Comparison of ENCODE assay signal across 8 mouse cellular contexts in genomic region chr10:102878010-102878409, GRCm38 (mm10).
A peak's percentile ranks its signal among the peaks of the same experiment; 100 is the strongest.
DNase-seq lines count a peak whose midpoint lies in the region; ATAC-seq lines count a peak whose summit lies in the region.

No protein-coding gene starts in this region.

- no peak overlapping the region for H3K27ac ChIP-seq in forebrain, embryonic 11.5 days (ENCODE audit: low read depth, low read length)
- H3K27ac ChIP-seq in intestine, embryonic 14.5 days (ENCODE audit: low read depth): no peak overlapping the region
- H3K27ac ChIP-seq in neural tube, embryonic 11.5 days (ENCODE audit: low read depth, low read length): no peak overlapping the region

- peak; percentile 31 to 35 for DNase-seq in cerebellum, postnatal 25 days
- DNase-seq in cerebellum, adult 11 months: no peak
- peak; percentile 23 for DNase-seq in MN1 (ENCODE audit: low spot score)
- DNase-seq in forebrain, embryonic 11.5 days (ENCODE audit: low spot score): peak; percentile 57
- DNase-seq in intestine, embryonic 14.5 days (ENCODE audit: low spot score): peak; percentile 66
- DNase-seq in left cerebral cortex, postnatal 25 days (ENCODE audit: low spot score in 2 of 2): peak; percentile 17 to 44
- DNase-seq in neural tube, embryonic 11.5 days (ENCODE audit: low spot score): peak; percentile 35
- no peak for DNase-seq in spleen, adult 18-20 months

- ATAC-seq in forebrain, embryonic 11.5 days (replicated peaks; ENCODE audit: low FRiP score): peak; percentile 75
- no peak for ATAC-seq in intestine, embryonic 14.5 days (replicated peaks; ENCODE audit: low FRiP score, low TSS enrichment, low read depth)
- peak; percentile 48; the same call in 1 of the 2 replicates for ATAC-seq in neural tube, embryonic 11.5 days (ENCODE audit: insufficient read depth, low FRiP score, low TSS enrichment)

- H3K4me3 ChIP-seq in forebrain, embryonic 11.5 days (ENCODE audit: low read depth, low read length): no peak overlapping the region
- no peak overlapping the region for H3K4me3 ChIP-seq in intestine, embryonic 14.5 days (ENCODE audit: low read depth, low read length)
- no peak overlapping the region for H3K4me3 ChIP-seq in neural tube, embryonic 11.5 days (ENCODE audit: low read depth, low read length)

- WGBS in forebrain, embryonic 11.5 days: 37% methylated on average over 11 of the region's 11 CpGs
- WGBS in intestine, embryonic 14.5 days: 32% methylated on average over 11 of the region's 11 CpGs
- 35% methylated on average over 11 of the region's 11 CpGs for WGBS in neural tube, embryonic 11.5 days

- H3K9ac ChIP-seq in forebrain, embryonic 11.5 days (ENCODE audit: low read length): no peak overlapping the region
- H3K9ac ChIP-seq in intestine, embryonic 14.5 days (ENCODE audit: low read length): no peak overlapping the region
- no peak overlapping the region for H3K9ac ChIP-seq in neural tube, embryonic 11.5 days (ENCODE audit: low read length)

- H3K4me1 ChIP-seq in forebrain, embryonic 11.5 days (replicated peaks; ENCODE audit: control insufficient read depth, insufficient read depth, low read length): 0 out of 2 replicates have a peak, but pooled peaks cover 2% of the 10 kb centered on the region
- H3K4me1 ChIP-seq in intestine, embryonic 14.5 days (replicated peaks; ENCODE audit: control insufficient read depth, insufficient read depth, low read length): no peaks in the 10 kb centered on the region
- no peaks in the 10 kb centered on the region for H3K4me1 ChIP-seq in neural tube, embryonic 11.5 days (ENCODE audit: control insufficient read depth, insufficient read depth, low read length)

- no peaks in the 10 kb centered on the region for H3K27me3 ChIP-seq in forebrain, embryonic 11.5 days (ENCODE audit: control insufficient read depth, insufficient read depth, low read length)
- no peaks in the 10 kb centered on the region for H3K27me3 ChIP-seq in intestine, embryonic 14.5 days (replicated peaks; ENCODE audit: control insufficient read depth, insufficient read depth, low read length)
- no peaks in the 10 kb centered on the region for H3K27me3 ChIP-seq in neural tube, embryonic 11.5 days (ENCODE audit: control insufficient read depth, insufficient read depth, low read length)

- H3K9me3 ChIP-seq in forebrain, embryonic 11.5 days (ENCODE audit: control insufficient read depth, low read length): no peaks in the 10 kb centered on the region
- no peaks in the 10 kb centered on the region for H3K9me3 ChIP-seq in intestine, embryonic 14.5 days (ENCODE audit: control insufficient read depth, low read length)
- H3K9me3 ChIP-seq in neural tube, embryonic 11.5 days (ENCODE audit: control insufficient read depth, low read length): no peaks in the 10 kb centered on the region

- intact Hi-C loops in left cerebral cortex, postnatal 25 days (cut with DNase I): loop anchor here (5.0 kb wide), 1 partner anchor 426 kb away; no protein-coding TSS in a partner anchor

- H3K36me3 ChIP-seq in forebrain, embryonic 11.5 days (ENCODE audit: control insufficient read depth, insufficient read depth, low read length): no peaks in the 10 kb centered on the region
- H3K36me3 ChIP-seq in intestine, embryonic 14.5 days (ENCODE audit: control insufficient read depth, insufficient read depth, low read length): no peaks in the 10 kb centered on the region
- H3K36me3 ChIP-seq in neural tube, embryonic 11.5 days (ENCODE audit: control insufficient read depth, insufficient read depth, low read length): no peaks in the 10 kb centered on the region

- H3K4me2 ChIP-seq in forebrain, embryonic 11.5 days (ENCODE audit: low read depth, low read length, severe bottlenecking): no peak overlapping the region
- H3K4me2 ChIP-seq in intestine, embryonic 14.5 days (ENCODE audit: low read length): peak overlapping the region; percentile 18; the same call in 1 of the 2 replicates
- H3K4me2 ChIP-seq in neural tube, embryonic 11.5 days (ENCODE audit: low read depth): no peak overlapping the region

Comparison
In these comparisons a context has a peak if more than half of its experiments do, and no peak if none do; other contexts are left out.
1. DNase-seq: peak in cerebellum, postnatal 25 days (2 of 2), MN1 (single experiment), forebrain, embryonic 11.5 days (single experiment), intestine, embryonic 14.5 days (single experiment), left cerebral cortex, postnatal 25 days (2 of 2) and neural tube, embryonic 11.5 days (single experiment); none in cerebellum, adult 11 months (single experiment) and spleen, adult 18-20 months (0 of 2).